Mouse (Mus musculus) liver, embryonic 16.5 days (tissue): ENCODE measurements around the gene Cops9. TPM values are rescaled to one million over a fixed set of nuclear protein-coding genes. Genes with fewer than 3 reads are reported as not detected.

ENCODE experiments used
- ATAC-seq: fragments of 200-750 bp; cut with Nextera tagmentation; 2 replicates; pipeline ENCODE4 v1.8.0; 2017; ENCODE audit warnings: low read depth, mild to moderate bottlenecking, moderate number of reproducible peaks, moderate library complexity
- H3K27ac ChIP-seq: fragments of 300-500 bp; sonication (generic); 2 replicates; pipeline ENCODE4 v1.5.1; 2014; ENCODE audit warnings: mild to moderate bottlenecking, low read length
- H3K27me3 ChIP-seq: fragments of 300-500 bp; sonication (generic); 2 replicates; pipeline ENCODE4 v1.6.1; 2014; ENCODE audit warnings: low read depth, low read length, mixed read lengths; ENCODE audit not compliant: control insufficient read depth, insufficient read depth
- H3K36me3 ChIP-seq: fragments of 300-500 bp; sonication (generic); 2 replicates; pipeline ENCODE4 v1.6.1; 2014; ENCODE audit warnings: mild to moderate bottlenecking; ENCODE audit not compliant: control insufficient read depth, insufficient read depth
- H3K4me1 ChIP-seq: fragments of 300-500 bp; sonication (generic); 2 replicates; pipeline ENCODE4 v1.6.1; 2014; ENCODE audit warnings: low read depth, low read length, mixed read lengths; ENCODE audit not compliant: control insufficient read depth
- H3K4me2 ChIP-seq: fragments of 300-500 bp; sonication (generic); 2 replicates; pipeline ENCODE4 v1.6.1; 2014; ENCODE audit warnings: low read depth, low read length, mixed read lengths
- H3K4me3 ChIP-seq: fragments of 300-500 bp; sonication (generic); 2 replicates; pipeline ENCODE4 v1.5.1; 2014; ENCODE audit warnings: low read depth, mild to moderate bottlenecking, low read length
- H3K9ac ChIP-seq: fragments of 300-500 bp; sonication (generic); 2 replicates; pipeline ENCODE4 v1.6.1; 2014; ENCODE audit warnings: low read depth, low read length
- H3K9me3 ChIP-seq: fragments of 300-500 bp; sonication (generic); replicated peaks from 2 replicates; pipeline ENCODE4 v1.6.1; 2016; ENCODE audit warnings: low read length; ENCODE audit not compliant: control insufficient read depth
- WGBS: fragments of 180-500 bp; shearing (Covaris S2); extraction: QIAGEN DNeasy Blood & Tissue Kit; methylation state at CpG from one replicate; pipeline ENCODE4 v1.1.7; 2014; ENCODE audit not compliant: insufficient replicate concordance; 5-methylcytosine and 5-hydroxymethylcytosine counted together
- polyA plus RNA-seq: library from polyadenylated mRNA; unstranded; fragments of >200 nt; fragmentation: Nextera tagmentation; extraction: Ambion mirVana; gene quantifications from 2 replicates; pipeline ENCODE4 v1.2.1, GENCODE M21; 2015

The Cops9 gene
- polyA plus RNA-seq, 1 experiment from 2014 or later = 161 TPM

GRCm38 (mm10) chr1:92638736-92639135, 3.0 kb downstream of the Cops9 start:
- ATAC-seq = no peak
- Histone ChIP-seq H3K27me3 (no peaks in the 10 kb centered on the region), H3K36me3 (no peaks in the 10 kb centered on the region; the same call in 1 of the 2 replicates), H3K4me3 (no peak overlapping the region), H3K27ac (no peak overlapping the region), H3K9ac (no peak overlapping the region), H3K4me1 (peaks cover 13% of the 10 kb centered on the region), H3K9me3 (no peaks in the 10 kb centered on the region), H3K4me2 (no peak overlapping the region)
- 79% methylated on average over 4 of the region's 4 CpGs for WGBS

- H3K36me3 ChIP-seq = no peaks in the 10 kb centered on the region; the same call in 1 of the 2 replicates
- H3K27ac ChIP-seq = no peak overlapping the region
- H3K27me3 ChIP-seq = no peaks in the 10 kb centered on the region
- no peak overlapping the region for H3K4me2 ChIP-seq
- no peak for ATAC-seq
- H3K9ac ChIP-seq = no peak overlapping the region
- no peaks in the 10 kb centered on the region for H3K9me3 ChIP-seq
- peaks cover 13% of the 10 kb centered on the region for H3K4me1 ChIP-seq
- WGBS = 82% methylated on average over 3 of the region's 3 CpGs
- no peak overlapping the region for H3K4me3 ChIP-seq
Observed at GRCm38 (mm10) chr1:92638181-92638580, 3.6 kb downstream of the Cops9 start.

- Histone ChIP-seq H3K4me2 (no peak overlapping the region), H3K9ac (no peak overlapping the region), H3K36me3 (no peaks in the 10 kb centered on the region; the same call in 1 of the 2 replicates), H3K27ac (no peak overlapping the region), H3K4me1 (peaks cover 13% of the 10 kb centered on the region), H3K9me3 (no peaks in the 10 kb centered on the region), H3K4me3 (no peak overlapping the region), H3K27me3 (no peaks in the 10 kb centered on the region)
- WGBS = 75% methylated on average over 15 of the region's 15 CpGs
- ATAC-seq = no peak
Observed at GRCm38 (mm10) chr1:92637501-92638172, 4.1 kb downstream of the Cops9 start.

GRCm38 (mm10) chr1:92636676-92637075, 5.1 kb downstream of the Cops9 start:
- no peaks in the 10 kb centered on the region; the same call in 1 of the 2 replicates for H3K36me3 ChIP-seq
- H3K4me3 ChIP-seq = no peak overlapping the region
- WGBS = 81% methylated on average over 11 of the region's 11 CpGs
- H3K9ac ChIP-seq = no peak overlapping the region
- no peak overlapping the region for H3K27ac ChIP-seq
- no peaks in the 10 kb centered on the region for H3K9me3 ChIP-seq
- peaks cover 7% of the 10 kb centered on the region for H3K4me1 ChIP-seq
- no peak for ATAC-seq
- no peaks in the 10 kb centered on the region for H3K27me3 ChIP-seq
- H3K4me2 ChIP-seq = no peak overlapping the region

- H3K27me3 ChIP-seq = no peaks in the 10 kb centered on the region
- no peaks in the 10 kb centered on the region; the same call in 1 of the 2 replicates for H3K36me3 ChIP-seq
- no peak for ATAC-seq
- H3K4me1 ChIP-seq = peaks cover 7% of the 10 kb centered on the region
- no peaks in the 10 kb centered on the region for H3K9me3 ChIP-seq
- 75% methylated on average over 8 of the region's 8 CpGs for WGBS
- no peak overlapping the region for H3K9ac ChIP-seq
- no peak overlapping the region for H3K4me3 ChIP-seq
- H3K27ac ChIP-seq = no peak overlapping the region
- H3K4me2 ChIP-seq = no peak overlapping the region
Observed at GRCm38 (mm10) chr1:92636015-92636414, 5.8 kb downstream of the Cops9 start.

GRCm38 (mm10) chr1:92634976-92635599, 6.7 kb downstream of the Cops9 start:
- Histone ChIP-seq H3K9ac (no peak overlapping the region), H3K9me3 (no peaks in the 10 kb centered on the region), H3K27me3 (no peaks in the 10 kb centered on the region), H3K4me1 (no peaks in the 10 kb centered on the region), H3K4me3 (no peak overlapping the region), H3K36me3 (no peaks in the 10 kb centered on the region; the same call in 1 of the 2 replicates), H3K27ac (no peak overlapping the region), H3K4me2 (no peak overlapping the region)
- WGBS = 73% methylated on average over 4 of the region's 4 CpGs
- no peak for ATAC-seq

- Histone ChIP-seq H3K27me3 (no peaks in the 10 kb centered on the region), H3K36me3 (no peaks in the 10 kb centered on the region; the same call in 1 of the 2 replicates), H3K4me2 (no peak overlapping the region), H3K9ac (no peak overlapping the region), H3K4me3 (no peak overlapping the region), H3K27ac (no peak overlapping the region), H3K4me1 (no peaks in the 10 kb centered on the region), H3K9me3 (no peaks in the 10 kb centered on the region)
- ATAC-seq = no peak
- 59% methylated on average over 1 of the region's 1 CpGs for WGBS
Observed at GRCm38 (mm10) chr1:92634569-92634968, 7.2 kb downstream of the Cops9 start.

GRCm38 (mm10) chr1:92633726-92634125, 8.1 kb downstream of the Cops9 start:
- no peaks in the 10 kb centered on the region for H3K4me1 ChIP-seq
- WGBS = 61% methylated on average over 8 of the region's 8 CpGs
- H3K27me3 ChIP-seq = no peaks in the 10 kb centered on the region
- ATAC-seq = no peak
- no peak overlapping the region for H3K27ac ChIP-seq
- no peak overlapping the region for H3K4me3 ChIP-seq
- H3K36me3 ChIP-seq = no peaks in the 10 kb centered on the region; the same call in 1 of the 2 replicates
- H3K9me3 ChIP-seq = no peaks in the 10 kb centered on the region
- H3K4me2 ChIP-seq = no peak overlapping the region
- H3K9ac ChIP-seq = no peak overlapping the region

- Histone ChIP-seq H3K27ac (no peak overlapping the region), H3K27me3 (no peaks in the 10 kb centered on the region)
- 46% methylated on average over 6 of the region's 6 CpGs for WGBS
Observed at GRCm38 (mm10) chr1:92632948-92633347, 8.8 kb downstream of the Cops9 start.

More at GRCm38 (mm10) chr1:92632948-92633347, 8.8 kb downstream of the Cops9 start:
- Histone ChIP-seq H3K4me1 (no peaks in the 10 kb centered on the region), H3K4me2 (no peak overlapping the region), H3K36me3 (no peaks in the 10 kb centered on the region; the same call in 1 of the 2 replicates), H3K9me3 (no peaks in the 10 kb centered on the region), H3K4me3 (no peak overlapping the region), H3K9ac (no peak overlapping the region)
- no peak for ATAC-seq
